Mouse (Mus musculus): ENCODE results near the gene Slc34a2. TPM values are rescaled to one million over a fixed set of nuclear protein-coding genes. Genes with fewer than 3 reads are reported as not detected.

Gene Slc34a2
- total RNA-seq (2021), result not detected
- long read RNA-seq, result 0 reads

GRCm38 (mm10) chr5:53037781-53038180, at the start of gene Slc34a2:
TSS of gene Slc34a2 (plus strand) at chr5:53038081.
- no peak for DNase-seq (ENCODE audit: low spot score in 2 of 2)

- no peak for DNase-seq (ENCODE audit: low spot score in 2 of 2)
These were observed 47.1 kb upstream of the Slc34a2 start for GRCm38 (mm10) chr5:52990687-52991341.

GRCm38 (mm10) chr5:52992210-52992897, 45.5 kb upstream of the Slc34a2 start:
- no peak for DNase-seq (ENCODE audit: low spot score in 2 of 2)

- no peak for DNase-seq (ENCODE audit: low spot score in 2 of 2)
These were observed 44.2 kb upstream of the Slc34a2 start for GRCm38 (mm10) chr5:52993490-52994282.

- DNase-seq (ENCODE audit: low spot score in 2 of 2), result no peak
These were observed 42.4 kb upstream of the Slc34a2 start for GRCm38 (mm10) chr5:52995461-52995860.

GRCm38 (mm10) chr5:52996145-52996544, 41.7 kb upstream of the Slc34a2 start:
- no peak for DNase-seq (ENCODE audit: low spot score in 2 of 2)

GRCm38 (mm10) chr5:52996601-52997000, 41.3 kb upstream of the Slc34a2 start:
- peak in 1 of 2 experiments; percentile 12 for DNase-seq (ENCODE audit: low spot score in 2 of 2)

GRCm38 (mm10) chr5:52997032-52997431, 40.8 kb upstream of the Slc34a2 start:
- DNase-seq (ENCODE audit: low spot score in 2 of 2), result no peak

- no peak for DNase-seq (ENCODE audit: low spot score in 2 of 2)
These were observed 39.7 kb upstream of the Slc34a2 start for GRCm38 (mm10) chr5:52998097-52998760.

GRCm38 (mm10) chr5:53000169-53000872, 37.6 kb upstream of the Slc34a2 start:
- DNase-seq (ENCODE audit: low spot score in 2 of 2), result no peak

GRCm38 (mm10) chr5:53002599-53003203, 35.2 kb upstream of the Slc34a2 start:
- DNase-seq (ENCODE audit: low spot score in 2 of 2), result peak; percentile 9 to 51

GRCm38 (mm10) chr5:53003495-53003894, 34.4 kb upstream of the Slc34a2 start:
- no peak for DNase-seq (ENCODE audit: low spot score in 2 of 2)

- DNase-seq (ENCODE audit: low spot score in 2 of 2), result no peak
These were observed 33.9 kb upstream of the Slc34a2 start for GRCm38 (mm10) chr5:53003981-53004380.

GRCm38 (mm10) chr5:53009027-53009769, 28.7 kb upstream of the Slc34a2 start:
- no peak for DNase-seq (ENCODE audit: low spot score in 2 of 2)

- DNase-seq (ENCODE audit: low spot score in 2 of 2), result no peak
These were observed 28.1 kb upstream of the Slc34a2 start for GRCm38 (mm10) chr5:53009770-53010133.

GRCm38 (mm10) chr5:53011327-53011726, 26.6 kb upstream of the Slc34a2 start:
- no peak for DNase-seq (ENCODE audit: low spot score in 2 of 2)

GRCm38 (mm10) chr5:53016606-53017005, 21.3 kb upstream of the Slc34a2 start:
- DNase-seq (ENCODE audit: low spot score in 2 of 2), result no peak

- no peak for DNase-seq (ENCODE audit: low spot score in 2 of 2)
These were observed 19.6 kb upstream of the Slc34a2 start for GRCm38 (mm10) chr5:53018316-53018715.

GRCm38 (mm10) chr5:53023432-53023831, 14.4 kb upstream of the Slc34a2 start:
- no peak for DNase-seq (ENCODE audit: low spot score in 2 of 2)

- no peak for DNase-seq (ENCODE audit: low spot score in 2 of 2)
These were observed 14.0 kb upstream of the Slc34a2 start for GRCm38 (mm10) chr5:53023901-53024300.
